Mouse (Mus musculus): ENCODE measurements around the gene Hoxc10. TPM values are rescaled to one million over a fixed set of nuclear protein-coding genes. Genes with fewer than 3 reads are reported as not detected.

Gene Hoxc10
- polyA plus RNA-seq, 1 experiment from 2014 or later: not detected

- Histone ChIP-seq H3K9ac (ENCODE audit: low read depth, low read length) (no peak within 1 kb of the TSS), H3K4me3 (ENCODE audit: low read length) (no peak within 1 kb of the TSS), H3K4me2 (ENCODE audit: low read length) (no peak within 1 kb of the TSS), H3K4me1 (ENCODE audit: control insufficient read depth, insufficient read depth, low read depth, low read length) (no peaks in the 10 kb centered on the region; the same call in 1 of the 2 replicates), H3K9me3 (ENCODE audit: control insufficient read depth, low read length) (no peaks in the 10 kb centered on the region), H3K36me3 (ENCODE audit: control insufficient read depth, insufficient read depth, low read length) (no peaks in the 10 kb centered on the region), H3K27me3 (replicated peaks; ENCODE audit: control insufficient read depth, insufficient read depth, low read length) (peaks cover 77% of the 10 kb centered on the region), H3K27ac (ENCODE audit: low read depth, low read length) (no peak within 1 kb of the TSS)
- ATAC-seq: no peak
- WGBS: under 1% methylated on average over 57 of the region's 57 CpGs
These were observed 12.2 kb upstream of the Hoxc10 start, which contains the start of gene Hoxc11 for GRCm38 (mm10) chr15:102954192-102955006. TSS of gene Hoxc11 (plus strand) at chr15:102954427.

- Histone ChIP-seq H3K27me3 (replicated peaks; ENCODE audit: control insufficient read depth, insufficient read depth, low read length) (peaks cover 77% of the 10 kb centered on the region), H3K27ac (ENCODE audit: low read depth, low read length) (no peak overlapping the region), H3K36me3 (ENCODE audit: control insufficient read depth, insufficient read depth, low read length) (no peaks in the 10 kb centered on the region), H3K4me2 (ENCODE audit: low read length) (no peak overlapping the region), H3K4me1 (ENCODE audit: control insufficient read depth, insufficient read depth, low read depth, low read length) (no peaks in the 10 kb centered on the region; the same call in 1 of the 2 replicates), H3K9ac (ENCODE audit: low read depth, low read length) (no peak overlapping the region), H3K9me3 (ENCODE audit: control insufficient read depth, low read length) (no peaks in the 10 kb centered on the region), H3K4me3 (ENCODE audit: low read length) (no peak overlapping the region)
- no peak for ATAC-seq
- WGBS: under 1% methylated on average over 27 of the region's 28 CpGs
These were observed 11.6 kb upstream of the Hoxc10 start for GRCm38 (mm10) chr15:102955007-102955382.

- under 1% methylated on average over 39 of the region's 40 CpGs for WGBS
- Histone ChIP-seq H3K36me3 (ENCODE audit: control insufficient read depth, insufficient read depth, low read length) (no peaks in the 10 kb centered on the region), H3K27me3 (replicated peaks; ENCODE audit: control insufficient read depth, insufficient read depth, low read length) (peaks cover 79% of the 10 kb centered on the region), H3K4me3 (ENCODE audit: low read length) (no peak overlapping the region), H3K4me2 (ENCODE audit: low read length) (no peak overlapping the region), H3K27ac (ENCODE audit: low read depth, low read length) (no peak overlapping the region), H3K9ac (ENCODE audit: low read depth, low read length) (no peak overlapping the region), H3K4me1 (ENCODE audit: control insufficient read depth, insufficient read depth, low read depth, low read length) (no peaks in the 10 kb centered on the region; the same call in 1 of the 2 replicates), H3K9me3 (ENCODE audit: control insufficient read depth, low read length) (no peaks in the 10 kb centered on the region)
- no peak for ATAC-seq
These were observed 10.6 kb upstream of the Hoxc10 start for GRCm38 (mm10) chr15:102955833-102956640.

GRCm38 (mm10) chr15:102956906-102957305 lies 9.7 kb upstream of the Hoxc10 start:
- Histone ChIP-seq H3K27me3 (replicated peaks; ENCODE audit: control insufficient read depth, insufficient read depth, low read length) (peaks cover 79% of the 10 kb centered on the region), H3K4me3 (ENCODE audit: low read length) (no peak overlapping the region), H3K36me3 (ENCODE audit: control insufficient read depth, insufficient read depth, low read length) (no peaks in the 10 kb centered on the region), H3K9me3 (ENCODE audit: control insufficient read depth, low read length) (no peaks in the 10 kb centered on the region), H3K4me1 (ENCODE audit: control insufficient read depth, insufficient read depth, low read depth, low read length) (no peaks in the 10 kb centered on the region; the same call in 1 of the 2 replicates), H3K27ac (ENCODE audit: low read depth, low read length) (no peak overlapping the region), H3K9ac (ENCODE audit: low read depth, low read length) (no peak overlapping the region), H3K4me2 (ENCODE audit: low read length) (no peak overlapping the region)
- WGBS: 3% methylated on average over 12 of the region's 12 CpGs
- no peak for ATAC-seq

- Histone ChIP-seq H3K27ac (ENCODE audit: low read depth, low read length) (no peak overlapping the region), H3K27me3 (replicated peaks; ENCODE audit: control insufficient read depth, insufficient read depth, low read length) (peaks cover 85% of the 10 kb centered on the region), H3K9me3 (ENCODE audit: control insufficient read depth, low read length) (no peaks in the 10 kb centered on the region), H3K4me1 (ENCODE audit: control insufficient read depth, insufficient read depth, low read depth, low read length) (no peaks in the 10 kb centered on the region; the same call in 1 of the 2 replicates), H3K4me2 (ENCODE audit: low read length) (no peak overlapping the region), H3K4me3 (ENCODE audit: low read length) (no peak overlapping the region), H3K36me3 (ENCODE audit: control insufficient read depth, insufficient read depth, low read length) (no peaks in the 10 kb centered on the region), H3K9ac (ENCODE audit: low read depth, low read length) (no peak overlapping the region)
- no peak for ATAC-seq
- under 1% methylated on average over 13 of the region's 13 CpGs for WGBS
These were observed 6.9 kb upstream of the Hoxc10 start for GRCm38 (mm10) chr15:102959663-102960191.

- ATAC-seq: no peak
- Histone ChIP-seq H3K4me2 (ENCODE audit: low read length) (no peak overlapping the region), H3K36me3 (ENCODE audit: control insufficient read depth, insufficient read depth, low read length) (no peaks in the 10 kb centered on the region), H3K27ac (ENCODE audit: low read depth, low read length) (no peak overlapping the region), H3K9ac (ENCODE audit: low read depth, low read length) (no peak overlapping the region), H3K4me1 (ENCODE audit: control insufficient read depth, insufficient read depth, low read depth, low read length) (peaks cover 4% of the 10 kb centered on the region; the same call in 1 of the 2 replicates), H3K27me3 (replicated peaks; ENCODE audit: control insufficient read depth, insufficient read depth, low read length) (peaks cover 87% of the 10 kb centered on the region), H3K9me3 (ENCODE audit: control insufficient read depth, low read length) (no peaks in the 10 kb centered on the region), H3K4me3 (ENCODE audit: low read length) (no peak overlapping the region)
- 2% methylated on average over 6 of the region's 6 CpGs for WGBS
These were observed 4.9 kb upstream of the Hoxc10 start for GRCm38 (mm10) chr15:102961728-102962127.

GRCm38 (mm10) chr15:102962492-102962891 lies 4.1 kb upstream of the Hoxc10 start:
- no peaks in the 10 kb centered on the region for H3K36me3 ChIP-seq (ENCODE audit: control insufficient read depth, insufficient read depth, low read length)
- H3K9ac ChIP-seq (ENCODE audit: low read depth, low read length): no peak overlapping the region
- peaks cover 87% of the 10 kb centered on the region for H3K27me3 ChIP-seq (replicated peaks; ENCODE audit: control insufficient read depth, insufficient read depth, low read length)
- no peaks in the 10 kb centered on the region for H3K9me3 ChIP-seq (ENCODE audit: control insufficient read depth, low read length)
- peaks cover 4% of the 10 kb centered on the region; the same call in 1 of the 2 replicates for H3K4me1 ChIP-seq (ENCODE audit: control insufficient read depth, insufficient read depth, low read depth, low read length)
- 3% methylated on average over 13 of the region's 13 CpGs for WGBS
- H3K27ac ChIP-seq (ENCODE audit: low read depth, low read length): no peak overlapping the region
- no peak for ATAC-seq
- H3K4me3 ChIP-seq (ENCODE audit: low read length): no peak overlapping the region
- H3K4me2 ChIP-seq (ENCODE audit: low read length): no peak overlapping the region

GRCm38 (mm10) chr15:102963259-102963658 lies 3.3 kb upstream of the Hoxc10 start:
- Histone ChIP-seq H3K9ac (ENCODE audit: low read depth, low read length) (no peak overlapping the region), H3K4me1 (ENCODE audit: control insufficient read depth, insufficient read depth, low read depth, low read length) (peaks cover 4% of the 10 kb centered on the region; the same call in 1 of the 2 replicates), H3K4me3 (ENCODE audit: low read length) (no peak overlapping the region), H3K4me2 (ENCODE audit: low read length) (no peak overlapping the region), H3K9me3 (ENCODE audit: control insufficient read depth, low read length) (no peaks in the 10 kb centered on the region), H3K27ac (ENCODE audit: low read depth, low read length) (no peak overlapping the region), H3K27me3 (replicated peaks; ENCODE audit: control insufficient read depth, insufficient read depth, low read length) (peaks cover 85% of the 10 kb centered on the region), H3K36me3 (ENCODE audit: control insufficient read depth, insufficient read depth, low read length) (no peaks in the 10 kb centered on the region)
- ATAC-seq: no peak
- 2% methylated on average over 8 of the region's 8 CpGs for WGBS
